Mouse (Mus musculus) liver, embryonic 13.5 days (tissue): ENCODE measurements around the gene Rap1a. TPM values are rescaled to one million over a fixed set of nuclear protein-coding genes. Genes with fewer than 3 reads are reported as not detected.

ENCODE experiments used
- ATAC-seq: fragments of 200-750 bp; cut with Nextera tagmentation; 2 replicates; pipeline ENCODE4 v1.8.0; 2017; ENCODE audit warnings: low read depth, mild to moderate bottlenecking, moderate number of reproducible peaks, moderate library complexity
- DNase-seq: peaks from one replicate; pipeline ENCODE4 v3.0.0; 2022
- H3K27ac ChIP-seq: fragments of 300-500 bp; sonication (generic); 2 replicates; pipeline ENCODE4 v1.5.1; 2015; ENCODE audit warnings: moderate library complexity, mild to moderate bottlenecking, inconsistent platforms
- H3K27me3 ChIP-seq: fragments of 300-500 bp; sonication (generic); 2 replicates; pipeline ENCODE4 v1.6.1; 2015; ENCODE audit warnings: mild to moderate bottlenecking, inconsistent platforms
- H3K36me3 ChIP-seq: fragments of 300-500 bp; sonication (generic); 2 replicates; pipeline ENCODE4 v1.6.1; 2015; ENCODE audit warnings: mild to moderate bottlenecking, inconsistent platforms
- H3K4me1 ChIP-seq: fragments of 300-500 bp; sonication (generic); replicated peaks from 2 replicates; pipeline ENCODE4 v1.6.1; 2015; ENCODE audit warnings: inconsistent platforms
- H3K4me2 ChIP-seq: fragments of 300-500 bp; sonication (generic); 2 replicates; pipeline ENCODE4 v1.6.1; 2015; ENCODE audit warnings: inconsistent platforms, mild to moderate bottlenecking, moderate library complexity
- H3K4me3 ChIP-seq: fragments of 300-500 bp; sonication (generic); replicated peaks from 2 replicates; pipeline ENCODE4 v1.5.1; 2015; ENCODE audit warnings: mild to moderate bottlenecking, inconsistent platforms
- H3K9ac ChIP-seq: fragments of 300-500 bp; sonication (generic); 2 replicates; pipeline ENCODE4 v1.6.1; 2015; ENCODE audit warnings: mild to moderate bottlenecking, inconsistent platforms
- H3K9me3 ChIP-seq: fragments of 300-500 bp; sonication (generic); replicated peaks from 2 replicates; pipeline ENCODE4 v1.6.1; 2016; ENCODE audit warnings: inconsistent platforms
- WGBS: fragments of 180-500 bp; shearing (Covaris S2); methylation state at CpG from one replicate; pipeline ENCODE4 v1.1.7; 2015; ENCODE audit not compliant: insufficient replicate concordance; 5-methylcytosine and 5-hydroxymethylcytosine counted together
- polyA plus RNA-seq: library from polyadenylated mRNA; unstranded; fragments of >200 nt; fragmentation: Nextera tagmentation; extraction: Ambion mirVana; gene quantifications from 2 replicates; pipeline ENCODE4 v1.2.1, GENCODE M21; 2015

Rap1a gene
- polyA plus RNA-seq, 1 experiment from 2014 or later, result 119 TPM

DNA sequence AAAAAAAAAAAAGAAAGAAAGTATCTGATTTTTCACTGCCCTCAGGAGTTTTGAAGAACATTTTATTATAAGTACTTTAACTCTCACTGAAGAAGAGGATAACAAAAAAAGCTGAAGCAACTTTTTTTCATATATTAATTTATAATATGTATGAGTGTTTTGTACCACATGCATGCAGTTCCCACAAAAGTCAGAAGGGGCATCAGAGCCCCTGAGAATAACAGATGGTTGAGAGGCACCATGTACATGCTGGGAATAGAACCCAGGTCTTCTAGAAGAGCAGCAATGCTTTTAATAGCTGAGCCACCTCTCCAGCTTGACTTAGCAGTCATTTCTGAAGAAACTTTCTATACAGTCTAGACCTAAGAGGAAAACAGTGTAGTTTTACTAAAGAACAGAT is 15.3 kb downstream of the Rap1a start:
- Histone ChIP-seq H3K36me3 (peaks cover 26% of the 10 kb centered on the region), H3K9ac (no peak overlapping the region), H3K4me1 (peaks cover 36% of the 10 kb centered on the region), H3K27ac (no peak overlapping the region), H3K27me3 (no peaks in the 10 kb centered on the region), H3K4me2 (no peak overlapping the region), H3K9me3 (no peaks in the 10 kb centered on the region), H3K4me3 (no peak overlapping the region)
- ATAC-seq (peak; percentile 43; the same call in 1 of the 2 replicates), DNase-seq (no peak)

DNA sequence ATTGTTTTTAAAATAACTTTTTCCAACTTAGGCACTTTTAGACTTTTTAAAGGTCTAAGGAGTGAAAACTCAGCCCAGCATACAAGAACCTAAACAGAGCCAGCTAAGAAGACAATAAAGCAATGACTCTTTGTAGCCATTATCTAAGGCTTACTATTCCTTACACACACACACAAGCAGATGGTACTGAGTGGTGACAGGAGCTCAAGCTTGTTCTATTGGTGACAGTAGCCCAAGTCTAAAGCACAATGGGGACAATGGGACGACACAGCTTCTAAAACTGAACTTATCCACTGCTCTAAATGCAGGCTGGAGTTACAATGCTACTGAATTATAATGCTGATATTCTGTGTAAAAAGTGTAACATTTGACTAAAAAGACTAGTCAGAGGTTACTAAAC is 17.3 kb downstream of the Rap1a start:
- H3K27ac ChIP-seq, result no peak overlapping the region
- H3K27me3 ChIP-seq, result no peaks in the 10 kb centered on the region
- ATAC-seq, result no peak
- peaks cover 42% of the 10 kb centered on the region for H3K4me1 ChIP-seq
- no peak for DNase-seq
- H3K36me3 ChIP-seq, result peaks cover 21% of the 10 kb centered on the region
- whole genome bisulfite sequencing, result 70% methylated on average over 1 of the region's 1 CpGs
- H3K9ac ChIP-seq, result no peak overlapping the region
- H3K4me2 ChIP-seq, result no peak overlapping the region
- no peaks in the 10 kb centered on the region for H3K9me3 ChIP-seq
- no peak overlapping the region for H3K4me3 ChIP-seq

- 77% methylated on average over 7 of the region's 7 CpGs for WGBS
- DNase-seq, result no peak
- Histone ChIP-seq H3K27me3 (no peaks in the 10 kb centered on the region), H3K27ac (no peak overlapping the region), H3K4me1 (peaks cover 44% of the 10 kb centered on the region), H3K9me3 (no peaks in the 10 kb centered on the region), H3K36me3 (peaks cover 11% of the 10 kb centered on the region), H3K4me3 (no peak overlapping the region), H3K4me2 (no peak overlapping the region), H3K9ac (no peak overlapping the region)
- ATAC-seq, result no peak; the same call in 1 of the 2 replicates
Measured at GRCm38 (mm10) chr3:105782406-105782805, 18.7 kb downstream of the Rap1a start.

DNA sequence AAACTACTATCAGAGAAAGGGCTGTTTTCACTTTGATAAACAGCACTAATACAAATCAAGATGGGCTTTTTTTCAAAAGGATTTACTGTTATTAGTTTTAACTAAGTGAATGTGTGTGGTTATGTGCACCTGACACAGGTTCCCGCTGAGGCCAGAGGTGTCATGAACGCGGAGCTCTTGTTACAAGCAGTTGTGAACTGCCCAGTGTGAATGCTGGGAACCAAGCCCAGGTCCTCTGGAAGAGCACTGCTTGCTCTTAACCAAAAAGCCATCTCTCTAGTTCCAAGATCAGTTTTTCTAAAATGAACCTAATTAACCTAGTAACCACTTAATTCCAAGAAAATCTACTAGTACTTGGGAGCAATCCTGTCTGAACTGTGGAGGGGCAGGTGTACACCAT is 23.1 kb downstream of the Rap1a start:
- ATAC-seq (no peak), DNase-seq (no peak)
- Histone ChIP-seq H3K4me2 (no peak overlapping the region), H3K4me1 (peaks cover 31% of the 10 kb centered on the region), H3K9me3 (no peaks in the 10 kb centered on the region), H3K4me3 (no peak overlapping the region), H3K27me3 (no peaks in the 10 kb centered on the region), H3K9ac (no peak overlapping the region), H3K36me3 (no peaks in the 10 kb centered on the region), H3K27ac (no peak overlapping the region)
- 97% methylated on average over 3 of the region's 3 CpGs for WGBS

DNA sequence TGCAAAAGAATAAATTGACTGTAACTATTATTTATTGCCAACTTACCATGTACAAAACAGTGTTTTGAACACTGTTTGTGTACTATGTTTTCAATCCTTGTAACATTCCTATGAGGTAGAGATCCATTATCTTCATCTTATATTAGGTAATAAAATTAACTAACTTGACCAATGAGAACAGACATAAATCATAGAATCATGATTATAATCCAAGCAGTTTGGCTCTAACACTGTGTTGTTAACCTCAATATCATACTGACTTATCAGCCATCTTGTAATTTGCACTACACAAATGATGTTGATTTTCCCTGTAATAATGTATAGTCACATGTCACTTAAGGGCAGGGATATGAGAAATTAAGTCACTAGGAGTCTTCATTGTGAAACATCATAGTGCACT is 26.6 kb downstream of the Rap1a start:
- Histone ChIP-seq H3K4me1 (peaks cover 27% of the 10 kb centered on the region), H3K9me3 (no peaks in the 10 kb centered on the region; the same call in 1 of the 2 replicates), H3K36me3 (0 out of 2 replicates have a peak, but pooled peaks cover 5% of the 10 kb centered on the region), H3K4me2 (no peak overlapping the region), H3K9ac (no peak overlapping the region), H3K27me3 (no peaks in the 10 kb centered on the region), H3K4me3 (no peak overlapping the region), H3K27ac (no peak overlapping the region)
- ATAC-seq, result no peak
- no peak for DNase-seq

- ATAC-seq (no peak), DNase-seq (peak; percentile 26)
- Histone ChIP-seq H3K9ac (no peak overlapping the region), H3K4me3 (no peak overlapping the region), H3K27me3 (no peaks in the 10 kb centered on the region), H3K9me3 (no peaks in the 10 kb centered on the region; the same call in 1 of the 2 replicates), H3K27ac (no peak overlapping the region), H3K4me2 (no peak overlapping the region), H3K4me1 (peaks cover 32% of the 10 kb centered on the region), H3K36me3 (0 out of 2 replicates have a peak, but pooled peaks cover 5% of the 10 kb centered on the region)
Measured at GRCm38 (mm10) chr3:105771534-105771933, 29.6 kb downstream of the Rap1a start.

DNA sequence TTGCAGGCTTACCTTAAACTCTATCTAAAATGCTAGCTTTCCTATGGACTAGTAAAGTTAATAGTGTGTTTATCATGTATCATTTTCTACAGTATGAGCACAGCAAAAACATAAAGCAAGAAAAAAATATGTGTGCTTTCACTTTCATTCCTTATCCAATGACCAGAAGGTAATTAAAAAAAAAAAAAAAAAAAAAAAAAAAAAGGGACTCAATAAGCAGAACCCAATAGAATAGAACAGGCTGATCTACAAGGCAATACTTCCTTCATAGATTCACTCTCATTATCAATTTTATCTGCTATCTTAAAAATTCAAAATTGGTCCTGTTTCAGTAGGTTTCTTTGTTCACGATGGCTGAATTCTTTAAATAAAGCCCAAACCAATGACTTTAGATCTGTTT is 30.3 kb downstream of the Rap1a start:
- no peaks in the 10 kb centered on the region for H3K27me3 ChIP-seq
- 76% methylated on average over 1 of the region's 1 CpGs for WGBS
- DNase-seq (no peak), ATAC-seq (no peak)
- no peak overlapping the region for H3K4me2 ChIP-seq
- H3K36me3 ChIP-seq, result 0 out of 2 replicates have a peak, but pooled peaks cover 5% of the 10 kb centered on the region
- H3K9ac ChIP-seq, result no peak overlapping the region
- no peak overlapping the region for H3K27ac ChIP-seq
- H3K4me1 ChIP-seq, result peaks cover 37% of the 10 kb centered on the region
- H3K9me3 ChIP-seq, result no peaks in the 10 kb centered on the region; the same call in 1 of the 2 replicates
- H3K4me3 ChIP-seq, result no peak overlapping the region

DNA sequence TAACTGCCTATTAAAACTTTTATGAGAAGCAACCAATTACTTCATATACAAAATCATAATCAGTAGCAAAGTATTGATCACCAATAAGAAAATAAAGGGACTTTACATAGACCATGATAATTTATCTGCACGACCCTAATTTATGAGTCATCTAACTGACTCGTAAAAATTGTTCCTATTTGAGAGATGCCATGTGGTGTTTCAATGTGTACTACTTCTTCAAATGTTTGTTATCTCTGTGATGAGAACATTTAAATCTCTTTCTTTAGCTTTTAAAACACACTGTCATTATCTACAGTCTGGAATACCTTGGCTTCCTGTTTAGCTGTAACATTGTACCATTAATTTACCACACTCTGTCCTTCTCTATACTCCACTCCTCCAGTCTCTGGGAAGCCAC is 31.8 kb downstream of the Rap1a start:
- no peak overlapping the region for H3K4me3 ChIP-seq
- H3K9me3 ChIP-seq, result no peaks in the 10 kb centered on the region; the same call in 1 of the 2 replicates
- 50% methylated on average over 2 of the region's 2 CpGs for WGBS
- H3K36me3 ChIP-seq, result 0 out of 2 replicates have a peak, but pooled peaks cover 5% of the 10 kb centered on the region
- no peak overlapping the region for H3K27ac ChIP-seq
- H3K27me3 ChIP-seq, result no peaks in the 10 kb centered on the region
- ATAC-seq (no peak), DNase-seq (no peak)
- no peak overlapping the region for H3K9ac ChIP-seq
- H3K4me1 ChIP-seq, result peaks cover 39% of the 10 kb centered on the region
- H3K4me2 ChIP-seq, result no peak overlapping the region

- WGBS, result 12% methylated on average over 6 of the region's 6 CpGs
- Histone ChIP-seq H3K27me3 (no peaks in the 10 kb centered on the region), H3K36me3 (0 out of 2 replicates have a peak, but pooled peaks cover 5% of the 10 kb centered on the region), H3K9me3 (no peaks in the 10 kb centered on the region; the same call in 1 of the 2 replicates), H3K4me1 (peaks cover 48% of the 10 kb centered on the region), H3K9ac (peak overlapping the region; percentile 22; the same call in 1 of the 2 replicates), H3K4me3 (no peak overlapping the region), H3K27ac (peak overlapping the region; percentile 15; the same call in 1 of the 2 replicates), H3K4me2 (peak overlapping the region; percentile 35)
- peak; percentile 86 for ATAC-seq
- peak; percentile 19 for DNase-seq
Measured at GRCm38 (mm10) chr3:105768529-105768928, 32.6 kb downstream of the Rap1a start.

DNA sequence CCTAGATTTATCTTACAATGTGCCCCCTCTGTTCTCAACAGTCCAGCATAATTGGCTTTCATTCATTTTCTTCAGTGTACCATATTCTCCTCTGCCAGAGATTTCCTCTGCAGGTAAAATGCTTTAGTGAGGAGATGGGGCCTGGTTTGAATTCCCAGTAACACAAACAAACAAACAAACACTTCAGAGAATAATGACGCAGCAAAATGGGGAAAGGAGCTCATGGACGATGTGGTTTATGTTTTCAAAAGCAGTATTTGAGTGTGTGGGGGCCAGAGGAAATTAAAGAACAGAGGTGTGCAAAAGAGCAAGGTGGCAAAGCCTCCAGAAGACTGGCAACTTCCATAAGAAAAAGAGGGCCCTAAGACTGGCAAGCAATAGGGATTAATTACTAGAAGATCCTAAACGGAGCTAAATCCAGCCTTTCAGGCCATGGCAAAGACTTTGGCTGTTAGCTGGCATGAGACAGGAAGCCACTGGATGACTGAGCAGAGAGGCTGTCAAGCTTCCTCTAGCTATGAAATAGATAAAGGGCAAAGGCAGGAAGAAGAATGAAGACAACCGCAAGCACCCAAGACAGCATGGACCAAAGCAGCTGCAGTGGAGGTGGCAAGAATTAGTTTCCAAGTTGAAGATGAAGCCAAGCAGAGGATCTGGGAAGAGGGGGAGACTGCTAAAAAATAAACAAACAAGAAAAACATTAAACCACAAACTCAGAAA is 37.8 kb downstream of the Rap1a start:
- Histone ChIP-seq H3K4me3 (no peak overlapping the region), H3K36me3 (no peaks in the 10 kb centered on the region), H3K27ac (peak overlapping the region; percentile 83), H3K9me3 (no peaks in the 10 kb centered on the region), H3K4me1 (peaks cover 70% of the 10 kb centered on the region), H3K4me2 (peak overlapping the region; percentile 38), H3K27me3 (no peaks in the 10 kb centered on the region), H3K9ac (peak overlapping the region; percentile 40)
- peak; percentile 76 for ATAC-seq
- 11% methylated on average over 4 of the region's 4 CpGs for WGBS
- no peak for DNase-seq

DNA sequence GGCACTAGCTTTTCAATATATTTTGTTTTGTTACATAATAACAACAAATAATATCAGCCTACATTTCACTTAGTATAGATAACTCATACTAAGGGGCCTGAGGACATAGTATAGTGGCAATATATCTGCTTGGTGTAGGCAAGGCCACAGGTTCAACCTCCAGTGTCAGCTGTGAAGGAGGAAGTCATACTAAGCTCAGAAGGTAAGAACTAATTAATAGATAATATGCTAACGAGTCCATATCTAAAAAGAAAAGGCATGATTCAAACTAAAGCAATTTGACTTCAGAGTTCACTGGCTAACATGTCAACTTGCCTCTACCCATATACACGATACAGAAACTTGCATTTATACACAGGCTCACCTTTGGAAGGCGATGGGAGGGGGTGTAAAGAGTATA is 41.1 kb downstream of the Rap1a start:
- no peaks in the 10 kb centered on the region for H3K9me3 ChIP-seq
- no peaks in the 10 kb centered on the region for H3K36me3 ChIP-seq
- H3K4me1 ChIP-seq, result peaks cover 78% of the 10 kb centered on the region
- 77% methylated on average over 3 of the region's 3 CpGs for WGBS
- ATAC-seq (no peak), DNase-seq (no peak)
- H3K27me3 ChIP-seq, result no peaks in the 10 kb centered on the region
- H3K27ac ChIP-seq, result no peak overlapping the region
- H3K4me3 ChIP-seq, result no peak overlapping the region
- H3K4me2 ChIP-seq, result no peak overlapping the region
- H3K9ac ChIP-seq, result no peak overlapping the region

DNA sequence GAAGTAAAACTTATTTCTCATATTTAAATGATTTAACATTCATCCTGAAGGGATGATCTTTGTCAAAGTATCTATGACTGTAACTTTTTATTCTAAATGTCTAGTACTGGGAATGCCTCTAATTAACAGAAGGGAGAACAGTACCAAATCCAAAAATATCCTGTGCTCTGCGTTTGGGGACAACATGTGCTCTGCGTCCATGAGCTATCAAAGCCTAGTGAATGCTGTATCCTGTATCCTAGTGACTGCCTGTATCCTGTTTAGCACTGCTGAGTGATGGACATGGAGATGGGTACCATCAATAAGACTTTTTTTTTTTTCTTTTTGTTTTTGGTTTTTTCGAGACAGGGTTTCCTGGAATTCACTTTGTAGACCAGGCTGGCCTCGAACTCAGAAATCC is 42.5 kb downstream of the Rap1a start:
- Histone ChIP-seq H3K4me2 (no peak overlapping the region), H3K27me3 (no peaks in the 10 kb centered on the region), H3K4me3 (no peak overlapping the region), H3K4me1 (peaks cover 72% of the 10 kb centered on the region), H3K9me3 (no peaks in the 10 kb centered on the region), H3K36me3 (no peaks in the 10 kb centered on the region), H3K9ac (no peak overlapping the region), H3K27ac (no peak overlapping the region)
- ATAC-seq (no peak), DNase-seq (no peak)
- 76% methylated on average over 4 of the region's 4 CpGs for WGBS
